Mouse (Mus musculus) liver, embryonic 11.5 days (tissue): Measurements from ENCODE around the gene Cyp11a1. TPM values are rescaled to one million over a fixed set of nuclear protein-coding genes. Genes with fewer than 3 reads are reported as not detected.

Source experiments
- ATAC-seq: fragments of 200-750 bp; cut with Nextera tagmentation; replicated peaks from 2 replicates; pipeline ENCODE4 v1.8.0; 2017; ENCODE audit warnings: moderate number of reproducible peaks, mild to moderate bottlenecking, moderate TSS enrichment, moderate library complexity; ENCODE audit not compliant: low FRiP score
- DNase-seq: peaks from one replicate; pipeline ENCODE4 v3.0.0-alpha.2; 2017; ENCODE audit warnings: low spot score
- H3K27ac ChIP-seq: fragments of 300-500 bp; sonication (generic); 2 replicates; pipeline ENCODE4 v1.5.1; 2014; ENCODE audit warnings: mild to moderate bottlenecking, low read depth, low read length, control low read depth
- H3K27me3 ChIP-seq: fragments of 300-500 bp; sonication (generic); replicated peaks from 2 replicates; pipeline ENCODE4 v1.6.1; 2014; ENCODE audit warnings: low read length, mixed read lengths; ENCODE audit not compliant: control insufficient read depth, insufficient read depth
- H3K36me3 ChIP-seq: fragments of 300-500 bp; sonication (generic); 2 replicates; pipeline ENCODE4 v1.6.1; 2014; ENCODE audit warnings: mild to moderate bottlenecking, low read length, moderate library complexity, mixed read lengths; ENCODE audit not compliant: control insufficient read depth, insufficient read depth
- H3K4me1 ChIP-seq: fragments of 300-500 bp; sonication (generic); replicated peaks from 2 replicates; pipeline ENCODE4 v1.6.1; 2014; ENCODE audit warnings: low read length, mixed read lengths; ENCODE audit not compliant: control insufficient read depth, insufficient read depth
- H3K4me2 ChIP-seq: fragments of 300-500 bp; sonication (generic); 2 replicates; pipeline ENCODE4 v1.6.1; 2014; ENCODE audit warnings: mild to moderate bottlenecking, control low read depth, moderate library complexity
- H3K4me3 ChIP-seq: fragments of 300-500 bp; sonication (generic); 2 replicates; pipeline ENCODE4 v1.5.1; 2014; ENCODE audit warnings: low read depth, low read length, control low read depth
- H3K9ac ChIP-seq: fragments of 300-500 bp; sonication (generic); 2 replicates; pipeline ENCODE4 v1.6.1; 2014; ENCODE audit warnings: low read depth, low read length, control low read depth
- H3K9me3 ChIP-seq: fragments of 300-500 bp; sonication (generic); 2 replicates; pipeline ENCODE4 v1.6.1; 2016; ENCODE audit warnings: low read length, inconsistent platforms, mixed read lengths; ENCODE audit not compliant: control insufficient read depth
- WGBS: fragments of 180-500 bp; shearing (Covaris S2); extraction: QIAGEN DNeasy Blood & Tissue Kit; methylation state at CpG from one replicate; pipeline ENCODE4 v1.1.7; 2014; 5-methylcytosine and 5-hydroxymethylcytosine counted together
- polyA plus RNA-seq: library from polyadenylated mRNA; unstranded; fragments of >200 nt; fragmentation: Nextera tagmentation; extraction: Ambion mirVana; gene quantifications from 2 replicates; pipeline ENCODE4 v1.2.1, GENCODE M21; 2014

Gene Cyp11a1
- polyA plus RNA-seq, 1 experiment from 2014 or later = not detected

DNA sequence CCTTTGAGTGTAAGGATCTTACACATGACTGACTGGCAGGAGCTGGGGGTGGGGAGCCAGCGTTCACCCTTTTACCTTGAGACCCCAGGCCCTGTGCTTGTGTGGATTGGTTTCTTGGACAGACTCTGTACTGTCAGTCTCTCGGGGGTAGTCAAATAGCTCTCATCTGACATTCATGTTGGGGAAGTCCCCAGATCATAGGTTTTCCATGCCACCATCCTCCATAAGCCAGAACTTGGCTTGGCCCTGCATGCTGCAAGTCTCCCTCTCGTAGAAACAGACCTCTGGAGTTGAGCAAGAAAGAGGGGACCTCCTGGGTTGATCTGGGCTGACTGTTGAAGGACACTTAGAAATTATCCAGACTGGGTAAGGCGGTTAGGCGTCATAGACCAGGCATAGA, 12.2 kb downstream of the Cyp11a1 start:
- Histone ChIP-seq H3K4me1 (no peaks in the 10 kb centered on the region), H3K27ac (no peak overlapping the region)
- WGBS = 78% methylated on average over 5 of the region's 5 CpGs

DNA sequence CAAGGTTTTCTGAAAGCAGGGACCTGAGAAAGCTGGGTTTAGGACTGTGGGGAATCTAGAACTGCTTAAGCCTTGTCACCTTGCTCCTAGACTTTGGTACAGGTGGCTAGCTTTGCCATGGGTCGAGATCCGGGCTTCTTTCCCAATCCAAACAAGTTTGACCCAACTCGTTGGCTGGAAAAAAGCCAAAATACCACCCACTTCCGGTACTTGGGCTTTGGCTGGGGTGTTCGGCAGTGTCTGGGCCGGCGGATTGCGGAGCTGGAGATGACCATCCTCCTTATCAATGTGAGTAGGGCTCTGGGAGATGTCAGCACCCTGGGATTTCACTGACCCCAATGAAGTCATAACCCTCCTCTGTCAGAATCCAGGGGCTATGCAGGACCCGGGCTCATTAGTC, 19.8 kb downstream of the Cyp11a1 start:
- no peak overlapping the region for H3K4me3 ChIP-seq
- H3K27me3 ChIP-seq = peaks cover 4% of the 10 kb centered on the region; the same call in 1 of the 2 replicates
- no peaks in the 10 kb centered on the region for H3K9me3 ChIP-seq
- WGBS = 75% methylated on average over 9 of the region's 9 CpGs
- DNase-seq (no peak), ATAC-seq (no peak)
- no peak overlapping the region for H3K9ac ChIP-seq
- H3K4me2 ChIP-seq = no peak overlapping the region
- H3K27ac ChIP-seq = no peak overlapping the region
- no peaks in the 10 kb centered on the region for H3K4me1 ChIP-seq
- no peaks in the 10 kb centered on the region for H3K36me3 ChIP-seq

More for the DNA sequence above, 12.2 kb downstream of the Cyp11a1 start:
- no peak for ATAC-seq
- DNase-seq = no peak
- no peaks in the 10 kb centered on the region for H3K27me3 ChIP-seq
- H3K4me3 ChIP-seq = no peak overlapping the region
- no peak overlapping the region for H3K4me2 ChIP-seq
- H3K9me3 ChIP-seq = no peaks in the 10 kb centered on the region
- no peak overlapping the region for H3K9ac ChIP-seq
- no peaks in the 10 kb centered on the region for H3K36me3 ChIP-seq

GRCm38 (mm10) chr9:58027426-58028180, 21.4 kb downstream of the Cyp11a1 start:
- H3K4me3 ChIP-seq = no peak overlapping the region
- WGBS = 27% methylated on average over 2 of the region's 2 CpGs
- H3K4me1 ChIP-seq = no peaks in the 10 kb centered on the region
- ATAC-seq (no peak), DNase-seq (no peak)
- H3K4me2 ChIP-seq = no peak overlapping the region
- no peaks in the 10 kb centered on the region for H3K36me3 ChIP-seq
- H3K27me3 ChIP-seq = peaks cover 4% of the 10 kb centered on the region; the same call in 1 of the 2 replicates
- no peak overlapping the region for H3K9ac ChIP-seq
- H3K27ac ChIP-seq = no peak overlapping the region
- H3K9me3 ChIP-seq = no peaks in the 10 kb centered on the region

- Histone ChIP-seq H3K4me3 (no peak overlapping the region), H3K4me2 (no peak overlapping the region), H3K9me3 (no peaks in the 10 kb centered on the region), H3K36me3 (no peaks in the 10 kb centered on the region), H3K27me3 (peaks cover 4% of the 10 kb centered on the region; the same call in 1 of the 2 replicates), H3K27ac (no peak overlapping the region), H3K9ac (no peak overlapping the region), H3K4me1 (no peaks in the 10 kb centered on the region)
- ATAC-seq (no peak), DNase-seq (no peak)
- WGBS = 59% methylated on average over 5 of the region's 5 CpGs
Measured at GRCm38 (mm10) chr9:58028841-58029240, 22.6 kb downstream of the Cyp11a1 start.

- no peak for DNase-seq
- ATAC-seq = no peak
- Histone ChIP-seq H3K9ac (no peak overlapping the region), H3K27ac (no peak overlapping the region), H3K36me3 (no peaks in the 10 kb centered on the region), H3K27me3 (peaks cover 4% of the 10 kb centered on the region; the same call in 1 of the 2 replicates), H3K4me1 (no peaks in the 10 kb centered on the region), H3K4me3 (no peak overlapping the region), H3K9me3 (no peaks in the 10 kb centered on the region), H3K4me2 (no peak overlapping the region)
- WGBS = 76% methylated on average over 6 of the region's 6 CpGs
Measured at GRCm38 (mm10) chr9:58029635-58030034, 23.4 kb downstream of the Cyp11a1 start.

GRCm38 (mm10) chr9:58031895-58032294, 25.7 kb downstream of the Cyp11a1 start:
- ATAC-seq (no peak), DNase-seq (no peak)
- no peak overlapping the region for H3K9ac ChIP-seq
- H3K9me3 ChIP-seq = no peaks in the 10 kb centered on the region
- H3K4me3 ChIP-seq = no peak overlapping the region
- H3K36me3 ChIP-seq = no peaks in the 10 kb centered on the region
- no peak overlapping the region for H3K4me2 ChIP-seq
- no peak overlapping the region for H3K27ac ChIP-seq
- peaks cover 7% of the 10 kb centered on the region; the same call in 1 of the 2 replicates for H3K27me3 ChIP-seq
- H3K4me1 ChIP-seq = no peaks in the 10 kb centered on the region
- WGBS = 60% methylated on average over 5 of the region's 5 CpGs

DNA sequence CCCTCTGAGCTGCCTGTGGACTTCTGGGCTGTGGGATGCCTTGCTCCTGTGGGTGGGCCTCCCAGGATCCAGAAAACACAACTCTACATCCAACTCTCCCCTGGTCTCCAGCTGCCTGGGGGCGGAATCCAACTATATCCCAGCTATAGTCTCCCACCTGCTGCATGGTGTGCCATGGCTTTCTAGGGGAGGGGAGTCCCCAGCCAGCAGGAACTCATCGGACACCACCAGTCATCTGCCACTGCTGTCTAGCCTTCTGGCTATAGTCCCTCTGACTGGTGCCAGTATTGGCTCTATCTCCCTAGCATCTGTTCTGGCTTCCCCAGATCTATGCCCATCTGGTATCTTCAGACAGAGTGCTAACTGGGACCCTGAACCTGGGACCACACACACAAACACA, 29.3 kb downstream of the Cyp11a1 start:
- Histone ChIP-seq H3K9ac (no peak overlapping the region), H3K36me3 (no peaks in the 10 kb centered on the region), H3K27ac (no peak overlapping the region), H3K4me1 (no peaks in the 10 kb centered on the region), H3K4me3 (no peak overlapping the region), H3K9me3 (no peaks in the 10 kb centered on the region), H3K27me3 (peaks cover 23% of the 10 kb centered on the region), H3K4me2 (no peak overlapping the region)
- 70% methylated on average over 2 of the region's 2 CpGs for WGBS
- DNase-seq (no peak), ATAC-seq (no peak)

GRCm38 (mm10) chr9:58035951-58036698, 29.9 kb downstream of the Cyp11a1 start:
- 56% methylated on average over 7 of the region's 7 CpGs for WGBS
- no peak overlapping the region for H3K4me3 ChIP-seq
- H3K4me1 ChIP-seq = no peaks in the 10 kb centered on the region
- no peaks in the 10 kb centered on the region for H3K36me3 ChIP-seq
- ATAC-seq = no peak
- H3K9me3 ChIP-seq = no peaks in the 10 kb centered on the region
- no peak overlapping the region for H3K27ac ChIP-seq
- DNase-seq = no peak
- no peak overlapping the region for H3K4me2 ChIP-seq
- H3K27me3 ChIP-seq = peaks cover 23% of the 10 kb centered on the region
- no peak overlapping the region for H3K9ac ChIP-seq
